Mouse (Mus musculus) gastrocnemius, postnatal 36 days (tissue): ENCODE data around the gene Adgra3. TPM values are rescaled to one million over a fixed set of nuclear protein-coding genes. Genes with fewer than 3 reads are reported as not detected.

Experiments
- DNase-seq, 2 experiments: peaks; one replicate each; pipeline ENCODE4 v3.0.0; 2022
- intact Hi-C: fragments of 180-260 bp; cut with DNase I; formaldehyde crosslinking; loops from one replicate; pipeline ENCODE4 v1.15.1; 2025
- total RNA-seq, 2 experiments: library from RNA; stranded (reverse); gene quantifications; 2 replicates each; pipeline ENCODE4 v1.2.3; 2021

The Adgra3 gene
- total RNA-seq, 2 experiments from 2014 or later, result 12.6 TPM

GRCm38 (mm10) chr5:50033660-50034059 is 25.1 kb downstream of the Adgra3 start:
- intact Hi-C loops, result loop anchor here (5.0 kb wide), 1 partner anchor 56 kb away; no protein-coding TSS in a partner anchor
- DNase-seq, result no peak

GRCm38 (mm10) chr5:50032332-50032731 is 26.5 kb downstream of the Adgra3 start:
- intact Hi-C loops, result loop anchor here (5.0 kb wide), 1 partner anchor 55 kb away; no protein-coding TSS in a partner anchor
- no peak for DNase-seq

GRCm38 (mm10) chr5:50031763-50032272 is 27.0 kb downstream of the Adgra3 start:
- DNase-seq, result no peak
- intact Hi-C loops, result loop anchor here (5.0 kb wide), 1 partner anchor 55 kb away; no protein-coding TSS in a partner anchor

GRCm38 (mm10) chr5:50031288-50031687 is 27.5 kb downstream of the Adgra3 start:
- intact Hi-C loops, result loop anchor here (5.0 kb wide), 1 partner anchor 54 kb away; no protein-coding TSS in a partner anchor
- DNase-seq, result no peak

- DNase-seq, result no peak
- intact Hi-C loops, result loop anchor here (5.0 kb wide), 1 partner anchor 52 kb away; no protein-coding TSS in a partner anchor
Measured at GRCm38 (mm10) chr5:50029662-50030061, 29.1 kb downstream of the Adgra3 start.

GRCm38 (mm10) chr5:50027561-50027960 is 31.2 kb downstream of the Adgra3 start:
- DNase-seq, result no peak
- intact Hi-C loops, result no loop called here

- intact Hi-C loops, result no loop called here
- no peak for DNase-seq
Measured at GRCm38 (mm10) chr5:50027001-50027400, 31.8 kb downstream of the Adgra3 start.

GRCm38 (mm10) chr5:50026148-50026547 is 32.7 kb downstream of the Adgra3 start:
- no peak for DNase-seq
- intact Hi-C loops, result no loop called here

- intact Hi-C loops, result no loop called here
- DNase-seq, result no peak
Measured at GRCm38 (mm10) chr5:50024097-50024496, 34.7 kb downstream of the Adgra3 start.

- no peak for DNase-seq
- intact Hi-C loops, result no loop called here
Measured at GRCm38 (mm10) chr5:50015987-50016587, 42.7 kb downstream of the Adgra3 start.

- intact Hi-C loops, result no loop called here
- no peak for DNase-seq
Measured at GRCm38 (mm10) chr5:50015147-50015697, 43.6 kb downstream of the Adgra3 start.

GRCm38 (mm10) chr5:50014658-50015057 is 44.1 kb downstream of the Adgra3 start:
- intact Hi-C loops, result no loop called here
- DNase-seq, result no peak

GRCm38 (mm10) chr5:50013965-50014364 is 44.8 kb downstream of the Adgra3 start:
- no peak for DNase-seq

GRCm38 (mm10) chr5:50008841-50009240 is 50.0 kb downstream of the Adgra3 start:
- intact Hi-C loops, result no loop called here
- DNase-seq, result no peak

More at GRCm38 (mm10) chr5:50013965-50014364, 44.8 kb downstream of the Adgra3 start:
- intact Hi-C loops, result no loop called here

- no peak for DNase-seq
- intact Hi-C loops, result no loop called here
Measured at GRCm38 (mm10) chr5:50006915-50007658, 51.7 kb downstream of the Adgra3 start.

GRCm38 (mm10) chr5:50002269-50002668 is 56.5 kb downstream of the Adgra3 start:
- DNase-seq, result no peak
- intact Hi-C loops, result no loop called here

GRCm38 (mm10) chr5:49999764-50000163 is 59.0 kb downstream of the Adgra3 start:
- DNase-seq, result no peak
- intact Hi-C loops, result no loop called here

GRCm38 (mm10) chr5:49997019-49997418 is 61.8 kb downstream of the Adgra3 start:
- intact Hi-C loops, result no loop called here

GRCm38 (mm10) chr5:49996457-49996856 is 62.3 kb downstream of the Adgra3 start:
- intact Hi-C loops, result no loop called here
- DNase-seq, result no peak

More at GRCm38 (mm10) chr5:49997019-49997418, 61.8 kb downstream of the Adgra3 start:
- no peak for DNase-seq

- intact Hi-C loops, result no loop called here
- no peak for DNase-seq
Measured at GRCm38 (mm10) chr5:49990737-49991323, 68.0 kb downstream of the Adgra3 start.
